Mouse (Mus musculus): ENCODE results near the gene Frat1. TPM values are rescaled to one million over a fixed set of nuclear protein-coding genes. Genes with fewer than 3 reads are reported as not detected.

Gene Frat1
- total and polyA plus RNA-seq, 2 experiments from 2014 or later, result 33.0 to 34.3 TPM

DNA sequence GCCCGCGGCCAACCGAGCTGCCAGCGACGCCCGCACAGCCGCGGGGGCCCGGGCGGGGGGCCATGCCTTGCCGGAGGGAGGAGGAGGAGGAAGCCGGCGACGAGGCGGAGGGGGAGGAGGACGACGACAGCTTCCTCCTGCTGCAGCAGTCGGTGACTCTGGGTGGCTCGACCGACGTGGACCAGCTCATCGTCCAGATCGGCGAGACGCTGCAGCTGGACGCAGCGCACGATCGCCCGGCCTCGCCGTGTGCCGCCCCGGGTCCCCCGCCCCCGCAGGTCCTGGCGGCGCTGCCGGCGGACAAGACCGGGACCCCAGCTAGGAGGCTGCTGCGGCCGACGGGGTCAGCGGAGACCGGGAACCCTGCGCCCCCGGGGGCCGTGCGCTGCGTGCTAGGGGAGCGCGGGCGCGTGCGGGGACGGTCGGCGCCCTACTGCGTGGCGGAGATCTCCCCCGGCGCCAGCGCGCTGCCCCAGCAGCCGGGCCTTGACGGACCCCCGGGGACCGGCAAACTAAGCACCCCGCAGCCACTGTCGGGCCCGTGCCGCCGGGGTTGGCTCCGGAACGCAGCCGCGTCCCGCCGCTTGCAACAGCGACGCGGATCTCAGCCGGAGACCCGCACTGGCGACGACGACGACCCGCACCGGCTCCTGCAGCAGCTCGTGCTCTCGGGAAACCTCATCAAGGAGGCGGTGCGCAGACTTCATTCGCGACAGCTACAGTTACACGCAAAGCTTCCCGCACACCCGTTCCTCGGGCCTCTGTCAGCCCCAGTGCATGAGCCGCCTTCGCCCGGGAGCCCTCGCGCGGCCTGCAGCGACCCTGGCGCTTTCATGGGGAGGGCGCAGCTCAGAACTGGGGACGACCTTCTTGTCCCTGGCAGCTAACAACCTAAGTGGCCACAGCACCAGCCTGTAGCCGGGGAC is 599 bp downstream of the Frat1 start:
- Histone ChIP-seq H3K36me3 (ENCODE audit: insufficient read depth, low read length) (no peaks in the 10 kb centered on the region), H3K4me2 (ENCODE audit: low read depth, low read length, poor library complexity, severe bottlenecking) (peak overlapping the region; percentile 91), H3K27ac (ENCODE audit: low read depth, low read length) (peak overlapping the region; percentile 84), H3K9ac (replicated peaks; ENCODE audit: low read length, poor library complexity, severe bottlenecking) (peak overlapping the region; percentile 85), H3K4me3 (ENCODE audit: low read depth, low read length) (peak overlapping the region; percentile 75), H3K9me3 (ENCODE audit: low read length) (no peaks in the 10 kb centered on the region), H3K4me1 (ENCODE audit: insufficient read depth, low read length) (peaks cover 18% of the 10 kb centered on the region), H3K27me3 (ENCODE audit: insufficient read depth, low read length) (no peaks in the 10 kb centered on the region)
- WGBS, result under 1% methylated on average over 91 of the region's 112 CpGs
- ATAC-seq (ENCODE audit: low FRiP score), result peak; percentile 62
- TF ChIP-seq CTCF (IDR thresholded peaks at IDR 0.05), result 0 out of 2 replicates have a peak, but pooled peaks have one; percentile 11
- DNase-seq (ENCODE audit: low spot score), result peak; percentile 56

DNA sequence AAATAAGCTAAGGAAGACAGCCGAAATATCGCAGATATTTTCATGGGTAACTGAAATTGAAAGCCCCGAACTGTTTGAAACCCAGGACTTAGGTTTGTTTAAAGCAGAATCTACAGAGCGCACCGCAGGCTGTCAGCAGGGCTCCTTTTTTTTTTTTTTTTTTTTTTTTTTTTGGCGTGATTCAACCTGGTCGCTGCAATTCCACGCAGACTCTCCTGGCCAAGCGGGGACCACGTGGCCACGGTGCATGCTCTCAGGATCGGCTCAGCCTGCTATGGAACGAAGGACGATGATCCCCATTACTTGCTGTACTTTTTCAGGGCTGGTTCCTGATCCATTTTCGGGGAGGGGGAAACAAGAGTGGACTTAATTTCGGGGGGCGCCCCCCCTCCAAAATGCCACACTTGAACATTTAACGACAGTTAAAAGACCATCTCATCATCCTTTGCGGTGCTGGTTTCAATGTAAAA is 1.4 kb downstream of the Frat1 start:
- Histone ChIP-seq H3K4me1 (ENCODE audit: insufficient read depth, low read length) (peaks cover 18% of the 10 kb centered on the region), H3K36me3 (ENCODE audit: insufficient read depth, low read length) (no peaks in the 10 kb centered on the region), H3K4me3 (ENCODE audit: low read depth, low read length) (peak overlapping the region; percentile 75), H3K9me3 (ENCODE audit: low read length) (no peaks in the 10 kb centered on the region), H3K4me2 (ENCODE audit: low read depth, low read length, poor library complexity, severe bottlenecking) (peak overlapping the region; percentile 91), H3K27me3 (ENCODE audit: insufficient read depth, low read length) (no peaks in the 10 kb centered on the region), H3K27ac (ENCODE audit: low read depth, low read length) (peak overlapping the region; percentile 84), H3K9ac (replicated peaks; ENCODE audit: low read length, poor library complexity, severe bottlenecking) (peak overlapping the region; percentile 85)
- DNase-seq (ENCODE audit: low spot score), result peak; percentile 63
- 2% methylated on average over 19 of the region's 19 CpGs for WGBS
- no peak for ATAC-seq (ENCODE audit: low FRiP score)
- no peak for TF ChIP-seq CTCF (IDR thresholded peaks at IDR 0.05)

DNA sequence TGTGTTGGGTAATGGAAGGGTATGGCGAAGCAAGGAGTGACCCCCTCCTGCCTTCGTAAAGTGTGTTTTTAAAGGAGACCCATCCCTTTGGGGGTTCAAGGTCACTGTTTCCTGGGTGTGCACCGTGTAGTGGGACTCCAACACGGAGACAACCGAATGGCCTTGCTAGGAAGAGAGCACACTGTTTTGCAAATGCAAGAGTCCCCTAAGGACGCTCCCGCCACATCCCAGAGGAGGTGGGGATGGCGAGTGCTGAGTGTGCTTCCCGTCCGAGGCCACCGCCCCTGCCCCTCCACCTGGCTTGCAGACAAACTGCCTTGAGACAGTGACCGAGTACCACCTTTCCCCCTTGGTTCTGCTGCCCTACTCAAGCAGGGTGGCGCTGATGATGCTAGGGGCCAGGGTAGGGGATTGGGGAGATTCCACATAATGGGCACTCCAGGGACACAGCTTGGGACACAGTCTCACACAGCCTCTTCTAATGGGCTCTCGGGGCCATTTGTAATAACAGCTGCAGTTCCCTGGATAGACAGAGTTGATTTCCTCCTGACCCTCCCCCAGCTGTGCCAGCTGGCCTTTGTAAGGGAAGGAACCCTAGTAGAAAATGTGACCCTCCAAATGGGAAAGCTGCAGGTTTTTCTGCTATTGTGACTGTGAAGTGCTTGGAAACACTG is 2.1 kb downstream of the Frat1 start:
- peak overlapping the region; percentile 75 for H3K4me3 ChIP-seq (ENCODE audit: low read depth, low read length)
- H3K9ac ChIP-seq (replicated peaks; ENCODE audit: low read length, poor library complexity, severe bottlenecking), result 0 out of 2 replicates have a peak overlapping the region, but pooled peaks have one; percentile 9
- 6% methylated on average over 14 of the region's 14 CpGs for WGBS
- H3K9me3 ChIP-seq (ENCODE audit: low read length), result no peaks in the 10 kb centered on the region
- ATAC-seq (ENCODE audit: low FRiP score) (no peak), DNase-seq (ENCODE audit: low spot score) (no peak)
- H3K4me2 ChIP-seq (ENCODE audit: low read depth, low read length, poor library complexity, severe bottlenecking), result peak overlapping the region; percentile 91
- no peaks in the 10 kb centered on the region for H3K36me3 ChIP-seq (ENCODE audit: insufficient read depth, low read length)
- H3K4me1 ChIP-seq (ENCODE audit: insufficient read depth, low read length), result peaks cover 18% of the 10 kb centered on the region
- H3K27me3 ChIP-seq (ENCODE audit: insufficient read depth, low read length), result no peaks in the 10 kb centered on the region
- no peak overlapping the region for H3K27ac ChIP-seq (ENCODE audit: low read depth, low read length)
- no peak for TF ChIP-seq CTCF (IDR thresholded peaks at IDR 0.05)

DNA sequence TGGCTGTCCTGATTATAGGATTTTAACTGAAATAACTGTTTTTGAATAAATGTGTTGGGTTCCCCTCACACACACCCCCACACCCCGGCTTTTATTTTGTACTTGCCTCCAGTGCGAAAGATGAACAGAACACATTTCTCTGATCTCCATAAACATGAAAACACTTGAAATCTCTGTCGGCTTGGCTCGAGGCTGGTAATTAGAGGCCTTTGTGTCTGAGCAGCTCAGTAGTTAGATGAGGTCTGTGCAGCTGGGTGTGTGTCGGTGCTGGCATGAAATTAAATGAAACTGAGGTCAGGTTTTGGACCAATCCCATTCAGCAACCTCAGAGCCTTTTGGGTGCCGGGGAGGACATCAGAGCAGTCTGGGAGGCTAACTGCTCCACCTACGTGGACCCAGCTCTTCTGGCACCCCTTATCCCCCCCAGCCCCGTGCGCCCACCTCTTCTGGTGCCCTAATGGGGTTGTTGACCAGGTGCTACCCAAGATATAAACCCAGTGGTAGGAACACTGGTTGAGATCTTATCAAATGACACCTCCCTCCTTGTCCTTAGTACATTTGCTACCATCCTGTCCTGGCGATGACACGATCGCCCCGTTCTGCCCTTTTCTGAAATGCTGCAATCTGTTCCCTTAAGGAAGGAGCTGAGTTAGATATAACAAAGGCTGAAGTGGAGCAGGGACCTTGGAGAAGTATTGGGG is 2.9 kb downstream of the Frat1 start:
- DNase-seq (ENCODE audit: low spot score), result no peak

DNA sequence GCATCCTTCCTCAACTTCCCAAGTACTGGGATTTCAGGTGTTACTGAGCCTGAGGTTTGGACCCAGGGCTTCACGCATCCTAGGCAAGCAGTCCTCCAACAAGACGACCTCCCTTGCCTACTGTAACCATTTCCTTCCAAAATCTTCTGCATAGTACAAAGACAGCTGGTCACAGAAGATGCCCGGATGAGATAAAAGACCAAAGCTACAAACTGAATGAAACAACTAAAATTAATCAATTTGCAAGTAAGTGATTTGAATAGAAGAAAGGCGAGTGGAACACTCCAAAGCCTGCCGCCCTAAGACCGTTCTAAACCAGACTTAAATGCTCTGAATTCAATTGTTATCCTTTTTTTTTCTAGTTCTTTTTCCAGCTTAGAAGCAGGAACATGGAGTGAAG is 5.6 kb downstream of the Frat1 start:
- Histone ChIP-seq H3K36me3 (ENCODE audit: insufficient read depth, low read length) (no peaks in the 10 kb centered on the region), H3K4me2 (ENCODE audit: low read depth, low read length, poor library complexity, severe bottlenecking) (0 out of 2 replicates have a peak overlapping the region, but pooled peaks have one; percentile 12), H3K4me1 (ENCODE audit: insufficient read depth, low read length) (peaks cover 18% of the 10 kb centered on the region), H3K27me3 (ENCODE audit: insufficient read depth, low read length) (no peaks in the 10 kb centered on the region), H3K4me3 (ENCODE audit: low read depth, low read length) (no peak overlapping the region), H3K9me3 (ENCODE audit: low read length) (no peaks in the 10 kb centered on the region), H3K9ac (replicated peaks; ENCODE audit: low read length, poor library complexity, severe bottlenecking) (no peak overlapping the region), H3K27ac (ENCODE audit: low read depth, low read length) (no peak overlapping the region)
- DNase-seq (ENCODE audit: low spot score) (no peak), ATAC-seq (ENCODE audit: low FRiP score) (no peak)
- TF ChIP-seq CTCF (IDR thresholded peaks at IDR 0.05), result no peak
- WGBS, result 52% methylated on average over 6 of the region's 6 CpGs

More for the DNA sequence above, 2.9 kb downstream of the Frat1 start:
- peak overlapping the region; percentile 75; the same call in 1 of the 2 replicates for H3K4me3 ChIP-seq (ENCODE audit: low read depth, low read length)
- H3K27ac ChIP-seq (ENCODE audit: low read depth, low read length), result no peak overlapping the region
- WGBS, result 70% methylated on average over 13 of the region's 13 CpGs
- no peaks in the 10 kb centered on the region for H3K36me3 ChIP-seq (ENCODE audit: insufficient read depth, low read length)
- peak overlapping the region; percentile 91 for H3K4me2 ChIP-seq (ENCODE audit: low read depth, low read length, poor library complexity, severe bottlenecking)
- no peak overlapping the region for H3K9ac ChIP-seq (replicated peaks; ENCODE audit: low read length, poor library complexity, severe bottlenecking)
- no peaks in the 10 kb centered on the region for H3K9me3 ChIP-seq (ENCODE audit: low read length)
- no peak for ATAC-seq (ENCODE audit: low FRiP score)
- H3K27me3 ChIP-seq (ENCODE audit: insufficient read depth, low read length), result no peaks in the 10 kb centered on the region
- no peak for TF ChIP-seq CTCF (IDR thresholded peaks at IDR 0.05)
- peaks cover 18% of the 10 kb centered on the region for H3K4me1 ChIP-seq (ENCODE audit: insufficient read depth, low read length)
